Mouse (Mus musculus): ENCODE measurements around the gene Ldhd. TPM values are rescaled to one million over a fixed set of nuclear protein-coding genes. Genes with fewer than 3 reads are reported as not detected.

The Ldhd gene
- polyA plus RNA-seq, 1 experiment: 24.4 TPM

DNA sequence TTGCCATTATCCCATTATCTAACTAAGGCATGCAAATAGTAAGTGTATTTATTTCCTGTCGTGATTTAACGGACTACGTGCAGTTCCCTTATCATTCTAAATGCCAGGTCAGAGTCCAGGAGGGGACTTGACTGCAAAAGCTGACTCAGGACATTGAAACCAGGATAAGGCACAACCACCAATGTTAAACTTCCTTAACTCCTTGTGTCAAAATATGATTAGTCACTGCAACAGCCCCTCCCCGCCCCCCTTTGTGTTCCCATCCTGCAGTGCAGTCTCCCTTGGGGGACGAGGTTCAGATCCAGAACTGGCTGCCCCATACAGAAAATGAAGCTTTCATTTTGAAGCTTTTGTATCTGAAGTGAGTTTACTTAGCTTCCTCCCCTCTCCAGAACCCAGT, 12.3 kb upstream of the Ldhd start:
- Histone ChIP-seq H3K4me1 (ENCODE audit: control insufficient read depth, insufficient read depth, low read length) (no peaks in the 10 kb centered on the region), H3K4me3 (replicated peaks; ENCODE audit: insufficient read depth, low read depth, low read length) (no peak overlapping the region), H3K27me3 (ENCODE audit: control insufficient read depth, insufficient read depth, low read length) (no peaks in the 10 kb centered on the region), H3K27ac (ENCODE audit: insufficient read depth, low read length) (no peak overlapping the region)
- TF ChIP-seq POLR2A (IDR thresholded peaks at IDR 0.05; ENCODE audit: borderline replicate concordance, insufficient read depth, low read length) (no peak), CTCF (IDR thresholded peaks at IDR 0.05; ENCODE audit: borderline replicate concordance, insufficient read depth, low read depth, low read length) (no peak)
- 59% methylated on average over 5 of the region's 5 CpGs for WGBS
- no peak for DNase-seq

DNA sequence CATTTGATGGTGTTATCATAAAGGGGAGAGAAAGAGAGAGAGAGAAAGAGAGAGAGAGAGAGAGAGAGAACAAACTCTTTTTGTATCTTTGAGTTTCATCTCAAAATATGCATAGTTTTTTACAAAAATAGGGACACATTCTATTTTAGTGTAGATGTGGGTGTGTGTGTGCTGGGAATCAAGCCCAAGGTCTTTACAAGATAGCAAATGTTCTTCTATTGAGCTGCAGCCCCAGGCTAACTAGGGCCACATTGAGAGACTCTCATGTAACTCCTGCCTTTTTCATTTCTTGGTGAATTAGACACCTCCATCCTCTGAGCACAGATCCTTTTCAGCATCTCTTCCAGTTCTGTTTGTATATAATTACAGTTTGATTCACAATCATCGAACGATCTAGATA, 10.9 kb upstream of the Ldhd start:
- no peak for TF ChIP-seq CTCF (IDR thresholded peaks at IDR 0.05; ENCODE audit: borderline replicate concordance, insufficient read depth, low read depth, low read length)
- no peak for TF ChIP-seq POLR2A (IDR thresholded peaks at IDR 0.05; ENCODE audit: borderline replicate concordance, insufficient read depth, low read length)
- WGBS: 91% methylated on average over 2 of the region's 2 CpGs
- DNase-seq: no peak

DNA sequence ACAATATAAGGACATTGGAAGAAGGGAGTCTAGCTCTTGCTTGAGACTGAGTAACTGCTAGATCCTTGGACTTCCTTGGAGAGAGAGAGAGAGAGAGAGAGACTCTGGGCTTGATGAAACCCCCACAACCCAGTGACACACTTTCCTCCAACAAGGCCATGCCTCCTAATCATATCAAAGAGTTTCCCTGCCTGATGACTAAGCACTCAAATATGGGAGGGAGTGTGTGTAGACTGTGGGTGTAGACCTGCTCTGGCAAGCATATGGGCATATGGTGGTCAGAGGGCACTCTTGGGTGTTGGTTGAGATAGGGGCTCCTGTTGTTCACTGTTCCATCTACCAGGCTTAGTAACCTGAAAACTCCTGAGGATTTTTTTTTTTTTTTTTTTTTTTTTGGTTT, 7.9 kb upstream of the Ldhd start:
- no peaks in the 10 kb centered on the region for H3K27me3 ChIP-seq (ENCODE audit: control insufficient read depth, insufficient read depth, low read length)
- TF ChIP-seq CTCF (IDR thresholded peaks at IDR 0.05; ENCODE audit: borderline replicate concordance, insufficient read depth, low read depth, low read length) (no peak), POLR2A (IDR thresholded peaks at IDR 0.05; ENCODE audit: borderline replicate concordance, insufficient read depth, low read length) (no peak)
- no peak overlapping the region for H3K4me3 ChIP-seq (replicated peaks; ENCODE audit: insufficient read depth, low read depth, low read length)
- no peaks in the 10 kb centered on the region for H3K4me1 ChIP-seq (ENCODE audit: control insufficient read depth, insufficient read depth, low read length)
- no peak overlapping the region for H3K27ac ChIP-seq (ENCODE audit: insufficient read depth, low read length)
- no peak for DNase-seq

More for the DNA sequence above, 10.9 kb upstream of the Ldhd start:
- Histone ChIP-seq H3K4me1 (ENCODE audit: control insufficient read depth, insufficient read depth, low read length) (no peaks in the 10 kb centered on the region), H3K4me3 (replicated peaks; ENCODE audit: insufficient read depth, low read depth, low read length) (no peak overlapping the region), H3K27ac (ENCODE audit: insufficient read depth, low read length) (no peak overlapping the region), H3K27me3 (ENCODE audit: control insufficient read depth, insufficient read depth, low read length) (no peaks in the 10 kb centered on the region)

DNA sequence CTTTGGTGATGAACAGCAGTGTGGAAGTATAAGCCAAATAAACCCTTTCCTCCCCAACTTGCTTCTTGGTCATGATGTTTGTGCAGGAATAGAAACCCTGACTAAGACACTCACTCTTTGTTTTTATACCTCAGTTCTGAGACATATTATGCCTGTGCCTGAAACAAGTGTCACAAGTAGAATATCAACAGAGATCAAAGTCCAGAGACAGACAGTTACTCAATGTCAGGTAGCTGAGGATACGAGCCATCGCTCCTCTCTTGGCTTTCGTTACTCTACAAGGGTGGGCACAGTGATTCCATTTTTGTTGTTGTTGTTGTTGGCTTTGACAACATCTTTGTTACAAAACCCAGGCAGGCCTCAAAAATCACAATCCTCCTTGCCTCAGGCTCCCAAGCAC, 2.8 kb upstream of the Ldhd start:
- TF ChIP-seq CTCF (IDR thresholded peaks at IDR 0.05; ENCODE audit: borderline replicate concordance, insufficient read depth, low read depth, low read length) (no peak), POLR2A (IDR thresholded peaks at IDR 0.05; ENCODE audit: borderline replicate concordance, insufficient read depth, low read length) (no peak)

DNA sequence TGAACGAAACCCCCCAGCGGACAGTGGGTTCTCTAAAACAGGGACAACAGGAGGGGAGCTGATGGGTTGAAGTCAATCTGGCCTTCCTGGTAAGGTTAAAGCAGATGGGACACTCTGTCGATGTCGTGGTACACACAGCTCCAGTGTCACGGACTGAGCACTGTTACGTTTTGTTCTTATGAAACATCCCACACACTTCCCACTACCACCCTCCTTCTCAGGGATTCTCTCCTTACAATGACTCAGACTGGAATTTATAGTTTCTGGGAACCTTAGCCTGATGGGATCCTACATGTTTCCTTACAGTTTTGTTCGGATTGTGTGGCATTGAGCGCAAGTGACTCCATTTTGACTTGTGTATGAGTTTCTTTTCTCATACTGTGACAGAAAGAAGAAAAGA, 1.4 kb upstream of the Ldhd start:
- 94% methylated on average over 8 of the region's 8 CpGs for WGBS
- Histone ChIP-seq H3K27me3 (ENCODE audit: control insufficient read depth, insufficient read depth, low read length) (no peaks in the 10 kb centered on the region), H3K27ac (ENCODE audit: insufficient read depth, low read length) (no peak overlapping the region), H3K4me3 (replicated peaks; ENCODE audit: insufficient read depth, low read depth, low read length) (no peak overlapping the region), H3K4me1 (ENCODE audit: control insufficient read depth, insufficient read depth, low read length) (peaks cover 10% of the 10 kb centered on the region)
- DNase-seq: no peak
- TF ChIP-seq POLR2A (IDR thresholded peaks at IDR 0.05; ENCODE audit: borderline replicate concordance, insufficient read depth, low read length) (no peak), CTCF (IDR thresholded peaks at IDR 0.05; ENCODE audit: borderline replicate concordance, insufficient read depth, low read depth, low read length) (no peak)

More for the DNA sequence above, 2.8 kb upstream of the Ldhd start:
- no peak for DNase-seq
- no peak overlapping the region for H3K27ac ChIP-seq (ENCODE audit: insufficient read depth, low read length)
- WGBS: 98% methylated on average over 3 of the region's 3 CpGs
- no peak overlapping the region for H3K4me3 ChIP-seq (replicated peaks; ENCODE audit: insufficient read depth, low read depth, low read length)
- H3K4me1 ChIP-seq (ENCODE audit: control insufficient read depth, insufficient read depth, low read length): peaks cover 8% of the 10 kb centered on the region; the same call in 1 of the 2 replicates
- H3K27me3 ChIP-seq (ENCODE audit: control insufficient read depth, insufficient read depth, low read length): no peaks in the 10 kb centered on the region

DNA sequence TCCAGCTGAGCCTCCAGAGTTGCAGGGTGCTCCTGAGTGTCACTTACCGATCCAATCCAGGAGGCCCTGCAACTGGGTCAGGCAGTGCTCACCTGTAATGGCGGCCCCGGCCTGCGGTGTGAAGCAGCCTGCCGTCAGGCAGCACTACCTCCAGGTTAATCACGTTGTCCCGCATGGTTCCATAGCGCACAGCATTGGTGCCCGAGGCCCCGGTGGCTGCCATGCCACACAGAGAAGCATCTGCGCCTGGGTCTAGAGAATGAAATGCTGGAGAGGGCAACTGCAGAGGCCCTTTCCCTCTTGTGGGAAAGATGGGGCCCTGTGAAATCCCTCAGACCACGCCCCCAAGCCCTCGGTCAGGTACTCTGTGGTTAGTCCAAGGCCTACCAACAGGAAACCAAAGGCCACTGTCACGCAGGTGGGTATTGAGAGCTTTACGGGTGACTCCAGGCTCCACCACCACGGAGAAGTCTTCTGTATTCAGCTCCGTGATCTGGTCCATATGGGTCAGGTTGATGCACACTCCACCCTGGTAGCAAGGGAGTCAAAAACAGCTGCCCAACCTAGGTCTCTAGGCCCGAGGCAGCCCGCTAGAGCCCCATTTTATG, 1.2 kb downstream of the Ldhd start:
- TF ChIP-seq CTCF (IDR thresholded peaks at IDR 0.05; ENCODE audit: borderline replicate concordance, insufficient read depth, low read depth, low read length) (no peak), POLR2A (IDR thresholded peaks at IDR 0.05; ENCODE audit: borderline replicate concordance, insufficient read depth, low read length) (no peak)
- Histone ChIP-seq H3K27ac (ENCODE audit: insufficient read depth, low read length) (no peak overlapping the region), H3K4me1 (ENCODE audit: control insufficient read depth, insufficient read depth, low read length) (peaks cover 21% of the 10 kb centered on the region), H3K4me3 (replicated peaks; ENCODE audit: insufficient read depth, low read depth, low read length) (no peak overlapping the region), H3K27me3 (ENCODE audit: control insufficient read depth, insufficient read depth, low read length) (no peaks in the 10 kb centered on the region)
- DNase-seq: no peak
- WGBS: 94% methylated on average over 19 of the region's 19 CpGs

DNA sequence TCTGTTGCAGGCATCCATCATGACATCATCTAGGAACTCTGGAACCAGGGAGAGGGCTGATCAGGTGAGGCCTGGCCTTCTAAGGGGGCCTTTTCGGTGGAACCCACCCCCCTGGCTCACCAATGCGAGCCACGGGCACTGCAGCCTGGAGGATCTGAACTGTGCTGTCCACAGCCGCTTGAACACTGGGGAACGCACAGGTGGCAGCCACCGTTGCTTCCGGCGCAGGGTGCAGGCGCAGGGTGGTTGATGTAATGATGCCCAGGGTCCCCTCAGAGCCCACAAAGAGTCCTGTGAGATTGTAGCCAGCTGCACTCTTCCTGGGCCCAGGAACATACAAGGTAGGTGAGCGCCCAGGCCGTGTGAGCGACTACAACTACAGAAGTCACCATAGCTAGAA, 1.8 kb downstream of the Ldhd start:
- no peaks in the 10 kb centered on the region for H3K27me3 ChIP-seq (ENCODE audit: control insufficient read depth, insufficient read depth, low read length)
- 96% methylated on average over 12 of the region's 12 CpGs for WGBS
- no peak for DNase-seq
- H3K27ac ChIP-seq (ENCODE audit: insufficient read depth, low read length): no peak overlapping the region
- peaks cover 26% of the 10 kb centered on the region for H3K4me1 ChIP-seq (ENCODE audit: control insufficient read depth, insufficient read depth, low read length)
- TF ChIP-seq POLR2A (IDR thresholded peaks at IDR 0.05; ENCODE audit: borderline replicate concordance, insufficient read depth, low read length) (no peak), CTCF (IDR thresholded peaks at IDR 0.05; ENCODE audit: borderline replicate concordance, insufficient read depth, low read depth, low read length) (no peak)
- no peak overlapping the region for H3K4me3 ChIP-seq (replicated peaks; ENCODE audit: insufficient read depth, low read depth, low read length)

DNA sequence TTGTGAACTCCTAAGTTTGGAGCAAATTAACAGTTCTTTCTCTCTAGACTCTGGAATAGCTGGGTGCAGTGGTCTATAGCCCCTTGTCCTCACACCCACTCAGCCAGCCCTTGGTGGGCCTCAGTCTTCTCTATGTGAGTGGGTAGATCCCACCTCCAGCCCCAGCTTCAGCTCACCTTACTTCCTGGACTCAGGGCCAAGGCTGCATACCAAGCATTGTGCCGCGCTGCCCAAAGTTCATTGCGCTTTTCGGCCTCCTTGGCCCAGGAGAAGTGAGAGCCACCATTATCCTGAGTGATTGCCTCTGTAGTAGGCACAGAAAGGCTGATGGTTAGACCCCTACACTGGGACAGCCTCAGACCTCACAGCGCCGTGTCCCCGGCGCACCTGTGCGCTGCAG, 2.3 kb downstream of the Ldhd start:
- peaks cover 26% of the 10 kb centered on the region for H3K4me1 ChIP-seq (ENCODE audit: control insufficient read depth, insufficient read depth, low read length)
- no peak overlapping the region for H3K4me3 ChIP-seq (replicated peaks; ENCODE audit: insufficient read depth, low read depth, low read length)
- no peak overlapping the region for H3K27ac ChIP-seq (ENCODE audit: insufficient read depth, low read length)
- 95% methylated on average over 9 of the region's 9 CpGs for WGBS
- H3K27me3 ChIP-seq (ENCODE audit: control insufficient read depth, insufficient read depth, low read length): no peaks in the 10 kb centered on the region
- DNase-seq: no peak
- TF ChIP-seq CTCF (IDR thresholded peaks at IDR 0.05; ENCODE audit: borderline replicate concordance, insufficient read depth, low read depth, low read length) (no peak), POLR2A (IDR thresholded peaks at IDR 0.05; ENCODE audit: borderline replicate concordance, insufficient read depth, low read length) (no peak)
